Mouse (Mus musculus): ENCODE data around the gene Cutc. TPM values are rescaled to one million over a fixed set of nuclear protein-coding genes. Genes with fewer than 3 reads are reported as not detected.

Gene Cutc
- polyA plus RNA-seq, 1 experiment from 2014 or later, result 19.4 TPM

GRCm38 (mm10) chr19:43743401-43743800 is 9.4 kb upstream of the Cutc start:
- Histone ChIP-seq H3K27me3 (ENCODE audit: control insufficient read depth, insufficient read depth, low read length) (no peaks in the 10 kb centered on the region), H3K4me2 (replicated peaks; ENCODE audit: low read depth) (no peak overlapping the region), H3K4me3 (ENCODE audit: low read depth, low read length) (no peak overlapping the region), H3K9ac (ENCODE audit: low read length) (no peak overlapping the region), H3K4me1 (replicated peaks; ENCODE audit: control insufficient read depth, insufficient read depth) (no peaks in the 10 kb centered on the region), H3K9me3 (ENCODE audit: control insufficient read depth, low read length) (no peaks in the 10 kb centered on the region), H3K36me3 (ENCODE audit: control insufficient read depth, insufficient read depth, low read length) (peaks cover 27% of the 10 kb centered on the region), H3K27ac (replicated peaks) (no peak overlapping the region)
- TF ChIP-seq CTCF (IDR thresholded peaks at IDR 0.05; ENCODE audit: low read depth) (no peak), EP300 (optimal IDR thresholded peaks at IDR 0.05) (no peak)
- 92% methylated on average over 7 of the region's 7 CpGs for WGBS
- no peak for ATAC-seq (ENCODE audit: low FRiP score, low TSS enrichment)
- no peak for DNase-seq (ENCODE audit: low spot score)

GRCm38 (mm10) chr19:43745740-43746139 is 7.1 kb upstream of the Cutc start:
- Histone ChIP-seq H3K9ac (ENCODE audit: low read length) (no peak overlapping the region), H3K27me3 (ENCODE audit: control insufficient read depth, insufficient read depth, low read length) (no peaks in the 10 kb centered on the region), H3K4me1 (replicated peaks; ENCODE audit: control insufficient read depth, insufficient read depth) (no peaks in the 10 kb centered on the region), H3K36me3 (ENCODE audit: control insufficient read depth, insufficient read depth, low read length) (peaks cover 17% of the 10 kb centered on the region), H3K4me2 (replicated peaks; ENCODE audit: low read depth) (no peak overlapping the region), H3K4me3 (ENCODE audit: low read depth, low read length) (no peak overlapping the region), H3K27ac (replicated peaks) (no peak overlapping the region), H3K9me3 (ENCODE audit: control insufficient read depth, low read length) (no peaks in the 10 kb centered on the region)
- DNase-seq (ENCODE audit: low spot score) (no peak), ATAC-seq (ENCODE audit: low FRiP score, low TSS enrichment) (no peak)
- WGBS, result 93% methylated on average over 3 of the region's 3 CpGs
- TF ChIP-seq EP300 (optimal IDR thresholded peaks at IDR 0.05) (no peak), CTCF (IDR thresholded peaks at IDR 0.05; ENCODE audit: low read depth) (no peak)

- ATAC-seq (ENCODE audit: low FRiP score, low TSS enrichment), result no peak
- H3K4me3 ChIP-seq (ENCODE audit: low read depth, low read length), result no peak overlapping the region
- H3K27ac ChIP-seq (replicated peaks), result no peak overlapping the region
Observed at GRCm38 (mm10) chr19:43747877-43748276, 4.9 kb upstream of the Cutc start.

GRCm38 (mm10) chr19:43750008-43750407 is 2.8 kb upstream of the Cutc start:
- Histone ChIP-seq H3K36me3 (ENCODE audit: control insufficient read depth, insufficient read depth, low read length) (peaks cover 13% of the 10 kb centered on the region), H3K9me3 (ENCODE audit: control insufficient read depth, low read length) (no peaks in the 10 kb centered on the region), H3K27me3 (ENCODE audit: control insufficient read depth, insufficient read depth, low read length) (no peaks in the 10 kb centered on the region), H3K27ac (replicated peaks) (no peak overlapping the region), H3K4me3 (ENCODE audit: low read depth, low read length) (no peak overlapping the region), H3K4me2 (replicated peaks; ENCODE audit: low read depth) (no peak overlapping the region), H3K4me1 (replicated peaks; ENCODE audit: control insufficient read depth, insufficient read depth) (no peaks in the 10 kb centered on the region), H3K9ac (ENCODE audit: low read length) (no peak overlapping the region)
- DNase-seq (ENCODE audit: low spot score) (no peak), ATAC-seq (ENCODE audit: low FRiP score, low TSS enrichment) (no peak)
- TF ChIP-seq EP300 (optimal IDR thresholded peaks at IDR 0.05), result no peak
- TF ChIP-seq CTCF (IDR thresholded peaks at IDR 0.05; ENCODE audit: low read depth), result no peak
- 90% methylated on average over 2 of the region's 2 CpGs for WGBS

More at GRCm38 (mm10) chr19:43747877-43748276, 4.9 kb upstream of the Cutc start:
- no peaks in the 10 kb centered on the region for H3K9me3 ChIP-seq (ENCODE audit: control insufficient read depth, low read length)
- no peaks in the 10 kb centered on the region for H3K27me3 ChIP-seq (ENCODE audit: control insufficient read depth, insufficient read depth, low read length)
- 81% methylated on average over 4 of the region's 4 CpGs for WGBS
- DNase-seq (ENCODE audit: low spot score), result no peak
- TF ChIP-seq EP300 (optimal IDR thresholded peaks at IDR 0.05) (no peak), CTCF (IDR thresholded peaks at IDR 0.05; ENCODE audit: low read depth) (no peak)
- H3K9ac ChIP-seq (ENCODE audit: low read length), result no peak overlapping the region
- H3K4me1 ChIP-seq (replicated peaks; ENCODE audit: control insufficient read depth, insufficient read depth), result no peaks in the 10 kb centered on the region
- H3K4me2 ChIP-seq (replicated peaks; ENCODE audit: low read depth), result no peak overlapping the region
- peaks cover 13% of the 10 kb centered on the region for H3K36me3 ChIP-seq (ENCODE audit: control insufficient read depth, insufficient read depth, low read length)

- under 1% methylated on average over 22 of the region's 24 CpGs for WGBS
- H3K4me2 ChIP-seq (replicated peaks; ENCODE audit: low read depth), result peak overlapping the region; percentile 56
- peak; percentile 88 for ATAC-seq (ENCODE audit: low FRiP score, low TSS enrichment)
- H3K36me3 ChIP-seq (ENCODE audit: control insufficient read depth, insufficient read depth, low read length), result peaks cover 2% of the 10 kb centered on the region
- H3K4me3 ChIP-seq (ENCODE audit: low read depth, low read length), result peak overlapping the region; percentile 66
- H3K27ac ChIP-seq (replicated peaks), result peak overlapping the region; percentile 99
- no peak for TF ChIP-seq EP300 (optimal IDR thresholded peaks at IDR 0.05)
- TF ChIP-seq CTCF (IDR thresholded peaks at IDR 0.05; ENCODE audit: low read depth), result peak; percentile 87
- no peaks in the 10 kb centered on the region for H3K27me3 ChIP-seq (ENCODE audit: control insufficient read depth, insufficient read depth, low read length)
- H3K9me3 ChIP-seq (ENCODE audit: control insufficient read depth, low read length), result no peaks in the 10 kb centered on the region
- peak; percentile 93 for DNase-seq (ENCODE audit: low spot score)
- H3K4me1 ChIP-seq (replicated peaks; ENCODE audit: control insufficient read depth, insufficient read depth), result no peaks in the 10 kb centered on the region
- H3K9ac ChIP-seq (ENCODE audit: low read length), result peak overlapping the region; percentile 81
Observed at GRCm38 (mm10) chr19:43753226-43753835, 535 bp downstream of the Cutc start.

- H3K9me3 ChIP-seq (ENCODE audit: control insufficient read depth, low read length), result no peaks in the 10 kb centered on the region
- WGBS, result 78% methylated on average over 2 of the region's 2 CpGs
- H3K4me2 ChIP-seq (replicated peaks; ENCODE audit: low read depth), result no peak overlapping the region
- no peaks in the 10 kb centered on the region for H3K27me3 ChIP-seq (ENCODE audit: control insufficient read depth, insufficient read depth, low read length)
- TF ChIP-seq EP300 (optimal IDR thresholded peaks at IDR 0.05) (no peak), CTCF (IDR thresholded peaks at IDR 0.05; ENCODE audit: low read depth) (no peak)
- DNase-seq (ENCODE audit: low spot score) (no peak), ATAC-seq (ENCODE audit: low FRiP score, low TSS enrichment) (no peak)
- H3K4me1 ChIP-seq (replicated peaks; ENCODE audit: control insufficient read depth, insufficient read depth), result no peaks in the 10 kb centered on the region
- no peak overlapping the region for H3K9ac ChIP-seq (ENCODE audit: low read length)
- no peak overlapping the region for H3K27ac ChIP-seq (replicated peaks)
- no peaks in the 10 kb centered on the region for H3K36me3 ChIP-seq (ENCODE audit: control insufficient read depth, insufficient read depth, low read length)
- H3K4me3 ChIP-seq (ENCODE audit: low read depth, low read length), result no peak overlapping the region
Observed at GRCm38 (mm10) chr19:43754237-43754636, 1.4 kb downstream of the Cutc start.

Data from stomach, postnatal 0 days (tissue).